Mouse (Mus musculus): ENCODE results near the gene Abca2.

Gene Abca2

DNA sequence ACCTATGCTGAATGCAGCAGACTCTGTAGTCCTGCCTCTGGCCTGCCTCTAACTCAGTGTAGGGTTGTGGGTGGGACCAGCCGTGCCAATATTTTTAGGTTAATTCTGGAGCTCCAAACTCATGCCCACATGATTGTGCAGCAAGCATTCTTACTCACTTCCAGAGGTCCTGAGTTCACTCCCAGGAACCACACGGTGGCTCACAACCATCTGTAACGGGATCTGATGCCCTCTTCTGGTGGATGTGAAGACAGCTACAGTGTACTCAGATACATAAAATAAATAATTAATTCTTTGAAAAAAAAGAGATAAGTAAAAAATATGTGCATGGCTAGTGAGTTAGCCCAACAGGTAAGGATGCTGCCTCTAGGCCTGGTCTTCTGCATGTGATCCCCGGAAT, 68.0 kb downstream of the Abca2 start:
- no peak for DNase-seq (ENCODE audit: low spot score)

Measured in T-cell, adult 2 months (primary cell).